Mouse (Mus musculus): ENCODE results near the gene Vtcn1.
"Not testable (repeated sequence)": the region's sequence is repeated elsewhere in the genome, so short reads cannot be mapped to it uniquely, and the experiment has no call there.

Vtcn1 gene

DNA sequence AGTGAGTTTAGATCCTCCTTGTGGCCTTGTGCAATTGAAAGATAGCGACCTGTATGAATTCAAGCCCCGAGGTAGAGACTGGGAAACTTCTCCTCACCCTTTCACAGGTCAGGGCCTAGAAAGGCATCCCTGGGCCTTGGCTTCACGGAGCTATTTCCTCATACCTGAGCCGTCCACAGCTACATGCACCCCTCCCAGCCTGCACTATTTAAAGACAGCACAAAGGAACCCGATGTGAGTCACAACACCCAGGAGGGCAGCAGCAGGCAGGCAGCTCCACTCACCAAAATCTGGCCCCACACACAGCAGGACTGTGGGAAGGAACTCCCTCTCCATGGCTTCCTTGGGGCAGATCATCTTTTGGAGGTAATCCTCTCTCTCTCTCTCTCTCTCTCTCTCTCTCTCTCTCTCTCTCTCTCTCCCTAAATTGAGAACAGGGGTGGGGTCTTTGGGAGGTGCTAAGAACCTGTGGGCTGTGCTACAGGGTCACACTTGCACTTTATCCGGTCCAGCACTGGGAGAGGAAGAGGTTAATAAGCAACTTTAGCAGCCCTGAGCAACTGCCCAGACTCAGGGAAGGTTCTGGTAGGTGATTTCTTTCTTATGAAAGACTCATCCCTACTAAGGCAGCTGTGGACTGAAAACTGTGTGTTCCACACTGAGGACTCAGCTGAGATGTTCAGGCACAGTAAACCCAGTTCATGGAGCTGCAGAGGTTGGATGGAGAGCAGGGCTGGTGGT is at the start of gene Vtcn1:
Vtcn1 (plus strand) TSS at position 235 of the 741 bp plus-strand sequence.
- DNase-seq (ENCODE audit: low spot score): peak; percentile 5

DNA sequence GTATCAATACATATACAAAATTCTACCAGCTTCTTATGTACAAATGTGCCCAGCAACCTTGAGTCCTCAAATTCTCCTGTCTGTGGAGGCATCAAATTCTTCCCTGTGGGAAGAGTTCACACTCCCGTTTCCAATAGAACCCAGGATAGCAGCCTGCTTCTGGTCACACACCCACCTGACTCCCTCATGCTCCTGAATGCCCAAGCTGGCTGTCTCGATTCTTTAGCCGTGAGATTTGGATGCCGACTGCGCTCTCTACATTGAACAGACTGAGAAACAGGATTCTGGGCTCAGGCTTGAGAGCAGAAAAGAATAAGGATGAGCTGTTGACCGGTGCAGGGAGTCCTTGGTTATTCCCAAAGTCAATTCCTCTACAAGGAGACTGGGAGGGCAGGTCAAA is 48.3 kb upstream of the Vtcn1 start:
- no peak for DNase-seq (ENCODE audit: low spot score)

DNA sequence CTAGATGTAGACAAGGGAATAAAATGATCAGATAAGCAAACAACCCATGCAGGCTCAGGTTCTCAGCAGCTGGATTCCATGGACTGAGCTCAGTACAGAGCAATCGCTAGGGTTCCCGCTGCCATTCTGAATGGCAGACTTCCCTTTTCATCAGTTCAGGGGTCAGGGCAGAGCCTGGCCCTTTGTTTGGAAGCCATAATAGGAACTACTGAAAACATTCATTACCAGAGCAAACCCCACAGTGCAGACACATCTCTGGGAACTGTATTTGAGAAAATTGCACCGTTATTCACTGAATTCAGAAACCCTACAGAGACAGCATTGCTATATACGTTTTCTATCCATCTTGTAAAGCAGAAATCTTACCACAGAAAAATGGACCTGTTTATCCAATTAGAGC is 47.7 kb upstream of the Vtcn1 start:
- DNase-seq (ENCODE audit: low spot score): no peak

DNA sequence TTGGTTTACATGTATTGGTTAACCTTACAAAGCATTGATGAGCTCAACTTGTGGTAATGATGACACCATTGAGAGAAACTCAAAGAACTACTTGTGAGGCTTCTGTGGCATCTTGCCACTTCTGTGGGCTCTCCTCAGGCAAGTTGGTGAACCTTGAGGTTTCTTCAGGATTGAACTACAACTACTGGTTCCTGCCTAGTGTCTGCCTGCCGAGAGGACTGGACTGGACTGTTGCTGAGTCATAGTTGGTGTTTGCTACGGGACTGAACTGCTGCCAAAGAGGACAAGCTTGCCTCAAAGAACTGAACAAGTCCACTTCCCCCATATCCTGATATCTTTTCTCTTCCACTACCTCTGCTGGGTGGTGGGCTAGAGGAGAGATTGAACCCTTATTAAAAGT is 39.2 kb upstream of the Vtcn1 start:
- no peak for DNase-seq (ENCODE audit: low spot score)

DNA sequence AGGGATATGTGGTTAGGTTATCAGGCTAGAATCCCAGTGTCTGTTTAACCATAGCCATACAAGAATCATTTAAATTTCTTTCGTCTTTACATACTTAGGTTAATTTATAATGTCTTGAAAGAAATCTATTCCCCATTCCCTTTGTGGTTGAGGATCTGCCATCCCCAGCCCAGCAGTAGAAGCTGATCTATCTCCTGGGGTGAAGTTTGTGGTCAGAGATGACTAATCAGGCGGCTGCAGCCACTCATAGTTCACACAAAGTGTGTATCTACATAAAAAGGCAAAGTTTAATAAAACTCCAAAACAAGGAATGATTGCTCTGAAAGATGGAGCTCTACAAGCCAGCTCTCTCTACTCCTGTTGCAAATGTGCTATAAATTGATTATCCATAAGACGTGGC is 33.6 kb upstream of the Vtcn1 start:
- no peak for DNase-seq (ENCODE audit: low spot score)

DNA sequence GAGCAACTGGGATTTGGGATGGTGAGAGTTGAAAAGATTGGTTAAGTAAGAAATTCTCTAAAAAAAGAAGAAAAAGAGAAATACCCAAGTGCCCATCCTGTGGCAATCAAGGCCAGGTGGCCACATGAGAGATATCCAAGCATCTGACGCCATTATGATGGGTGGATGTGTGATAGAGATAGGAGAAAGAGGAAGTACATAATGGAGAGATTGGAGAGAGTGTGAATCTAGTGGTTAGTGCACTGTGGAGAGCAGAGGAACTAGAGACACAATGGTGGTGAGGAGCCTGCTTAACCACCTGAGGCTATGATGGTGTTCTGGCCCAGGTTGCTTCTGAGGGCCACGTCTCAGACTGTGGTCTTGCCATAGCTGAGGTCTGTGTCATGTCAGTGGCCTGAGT is 31.9 kb upstream of the Vtcn1 start:
- no peak for DNase-seq (ENCODE audit: low spot score)

DNA sequence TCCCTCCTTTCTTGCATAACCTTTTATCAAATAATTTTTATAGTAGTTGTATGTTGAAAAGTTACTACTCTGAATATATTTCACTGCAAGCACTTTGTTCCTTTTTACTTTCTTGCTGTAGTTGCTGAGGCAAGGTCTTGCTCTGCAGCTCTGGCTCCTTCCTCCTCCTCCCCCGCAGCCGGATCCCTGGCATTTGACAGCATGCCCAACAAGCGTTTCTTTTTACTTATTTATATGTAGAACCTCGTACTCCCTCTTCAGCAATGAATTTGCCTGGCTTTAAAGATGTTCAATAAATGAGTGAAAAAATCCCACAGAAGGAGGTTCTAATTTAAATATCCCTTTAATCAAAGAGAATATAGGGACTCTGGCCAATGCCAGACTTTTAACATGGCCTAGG is 28.7 kb upstream of the Vtcn1 start:
- DNase-seq (ENCODE audit: low spot score): no peak

DNA sequence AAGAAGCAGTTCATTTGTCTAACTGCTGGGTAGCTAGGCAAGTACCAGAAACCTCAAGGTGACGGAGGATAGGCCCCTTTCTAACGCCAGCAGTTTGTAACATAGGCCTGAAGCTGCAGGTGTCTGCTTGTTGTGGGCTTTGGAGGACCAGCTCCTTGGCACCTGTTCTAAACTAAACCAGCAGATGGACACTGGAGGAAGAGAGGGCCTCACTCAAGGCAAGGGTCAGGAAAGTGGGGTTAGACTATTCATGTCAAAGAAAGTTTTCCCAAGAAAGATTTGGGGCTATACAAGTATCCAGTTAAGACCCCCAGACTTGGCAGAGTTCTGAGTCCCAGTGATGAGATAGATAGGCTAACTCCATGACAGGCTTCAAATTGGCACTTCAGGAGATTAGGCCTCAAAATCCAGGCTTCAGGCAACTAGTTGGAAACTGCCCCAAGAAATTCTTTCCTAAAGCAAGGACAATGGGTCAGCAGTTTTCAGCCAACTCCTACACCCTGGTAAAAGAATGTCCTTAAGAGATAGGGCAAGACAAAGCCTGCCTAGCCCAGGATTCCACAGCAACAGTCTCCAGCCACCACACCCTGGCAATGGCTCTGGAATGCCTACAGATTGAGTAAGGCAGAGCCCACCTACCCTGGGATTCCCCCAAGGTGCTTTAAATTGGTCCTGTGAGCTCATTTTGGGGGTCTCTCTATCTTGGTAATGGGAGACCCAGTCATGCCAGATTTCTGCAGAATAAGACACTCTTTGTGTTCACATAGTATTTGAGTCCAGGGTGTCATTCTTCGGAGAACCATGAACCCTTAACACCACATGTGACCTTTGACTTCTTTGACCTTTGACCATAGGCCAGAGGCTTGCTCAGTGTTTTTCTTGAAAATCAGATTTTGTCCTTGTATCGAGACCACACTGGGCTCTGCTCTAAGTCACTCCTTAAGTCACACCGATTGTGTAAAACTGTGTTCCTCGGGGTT is 27.8 kb upstream of the Vtcn1 start:
- DNase-seq (ENCODE audit: low spot score): no peak

DNA sequence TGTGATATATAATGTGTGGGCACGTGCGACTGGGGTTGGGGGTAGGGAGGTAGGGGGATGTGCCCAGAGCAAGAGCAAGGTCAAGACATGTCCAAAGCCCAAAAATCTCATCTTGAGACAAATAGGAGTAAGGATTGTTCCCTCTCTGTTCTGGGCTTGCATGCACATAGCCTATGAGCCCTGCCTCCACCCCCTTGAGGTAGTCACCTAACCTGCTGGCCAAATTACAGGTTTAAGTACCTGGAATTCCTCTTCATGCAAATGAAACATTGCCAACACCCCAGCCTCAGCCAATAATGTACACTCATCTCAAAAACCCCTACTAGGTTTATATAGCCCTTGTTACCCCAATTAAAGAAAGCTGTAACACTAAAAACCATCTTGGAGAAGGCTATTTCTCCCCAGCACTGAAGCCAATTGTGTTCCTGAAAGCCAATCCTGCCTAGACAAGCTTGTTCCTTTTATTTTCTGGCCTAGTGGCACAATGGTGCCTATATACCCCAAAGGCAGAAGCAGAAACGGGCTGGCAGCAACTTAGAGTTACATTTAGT is 26.3 kb upstream of the Vtcn1 start:
- peak; percentile 11 for DNase-seq (ENCODE audit: low spot score)

DNA sequence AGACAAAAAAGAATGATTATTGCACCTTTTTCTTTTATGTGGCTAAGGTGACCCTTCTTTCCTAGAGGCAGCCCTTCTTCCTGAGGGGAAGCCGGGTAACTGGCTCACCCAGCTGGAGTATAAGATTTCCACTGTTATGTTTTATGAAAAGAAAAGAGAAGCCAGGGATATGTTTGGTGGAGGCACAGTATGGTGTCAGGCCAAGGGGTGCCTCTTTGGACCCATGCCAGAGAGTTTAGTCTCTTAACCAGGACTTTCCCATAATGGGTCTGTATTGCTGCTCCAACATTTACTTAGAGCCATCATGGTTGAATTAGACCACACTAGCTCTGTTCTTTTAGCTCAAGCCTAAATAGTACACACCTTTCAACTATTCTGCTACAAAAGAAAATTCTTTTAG is 20.3 kb upstream of the Vtcn1 start:
- DNase-seq (ENCODE audit: low spot score): no peak

DNA sequence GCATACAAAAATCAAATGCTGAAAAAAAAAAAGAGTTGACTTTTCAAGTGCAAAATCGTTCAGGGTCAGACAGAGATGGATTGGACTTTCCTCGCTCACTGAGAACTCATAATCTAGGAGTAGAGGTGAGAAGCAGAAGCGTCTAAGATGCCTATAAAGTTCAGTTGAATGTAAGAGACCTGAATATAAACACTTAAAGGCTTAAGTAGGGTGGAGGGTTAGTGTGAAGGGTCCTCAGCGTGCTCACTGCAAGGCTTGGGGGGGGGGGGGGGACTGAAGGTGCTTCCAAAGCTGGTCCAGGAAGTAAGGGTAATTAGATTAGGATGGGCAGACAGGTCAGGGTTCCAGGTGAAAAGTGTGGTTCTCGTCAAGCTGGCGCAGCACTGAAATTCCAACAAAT is 19.3 kb upstream of the Vtcn1 start:
- no peak for DNase-seq (ENCODE audit: low spot score)

DNA sequence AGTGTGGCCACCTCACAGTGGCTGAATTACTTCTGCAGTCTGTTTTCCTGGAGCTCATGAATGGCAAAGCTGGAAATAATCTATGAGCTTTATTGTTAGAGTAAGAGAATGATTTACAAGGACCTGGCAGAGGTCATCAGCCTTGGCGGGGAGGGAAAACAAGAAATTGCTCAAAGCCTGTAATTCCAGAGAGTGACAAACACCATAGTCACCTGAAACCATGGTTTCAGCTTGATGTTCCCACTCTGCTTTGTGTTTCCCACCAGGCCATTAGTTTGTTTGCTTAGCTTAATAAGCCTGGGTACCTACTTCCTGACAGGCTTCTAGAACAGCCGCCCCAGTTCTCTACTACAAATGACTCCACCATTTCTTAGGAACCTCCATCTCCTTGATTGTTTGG is 14.8 kb upstream of the Vtcn1 start:
- DNase-seq (ENCODE audit: low spot score): no peak

DNA sequence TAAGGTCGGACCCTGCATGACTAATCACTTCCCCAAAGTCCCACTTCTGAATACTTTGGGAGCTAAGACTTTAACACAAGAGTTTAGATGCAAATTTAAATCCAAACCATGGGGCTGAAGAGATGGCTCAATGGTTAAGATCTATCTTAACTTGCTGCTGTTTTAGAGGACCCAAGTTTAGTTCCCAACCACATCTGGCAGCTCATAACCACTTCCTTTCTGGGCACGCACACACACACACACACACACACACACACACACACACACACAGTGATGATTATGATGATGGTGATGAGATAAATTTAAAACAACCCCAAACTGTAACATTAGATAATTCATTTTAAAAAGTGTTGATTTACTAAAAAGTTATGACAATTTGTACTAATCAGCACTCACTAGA is 13.4 kb upstream of the Vtcn1 start:
- no peak for DNase-seq (ENCODE audit: low spot score)

DNA sequence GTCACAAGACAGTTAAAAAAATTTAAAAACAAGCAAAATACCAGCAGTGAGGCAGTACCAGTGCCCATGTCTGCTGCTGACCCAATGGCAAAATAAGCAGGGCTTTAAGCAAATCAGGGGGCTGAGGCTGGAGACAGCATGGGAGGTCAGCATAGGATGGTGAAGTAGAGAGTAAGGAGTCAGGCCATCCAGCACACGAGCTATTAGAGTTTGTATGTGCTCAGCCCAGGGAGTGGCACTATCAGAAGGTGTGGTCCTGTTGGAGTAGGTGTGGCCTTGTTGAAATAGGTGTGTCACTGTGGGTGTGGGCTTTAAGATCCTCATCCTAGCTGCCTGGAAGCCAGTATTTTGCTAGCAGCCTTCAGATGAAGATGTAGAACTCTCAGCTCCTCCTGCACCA is 9.8 kb upstream of the Vtcn1 start:
- DNase-seq (ENCODE audit: low spot score): not testable (repeated sequence)

DNA sequence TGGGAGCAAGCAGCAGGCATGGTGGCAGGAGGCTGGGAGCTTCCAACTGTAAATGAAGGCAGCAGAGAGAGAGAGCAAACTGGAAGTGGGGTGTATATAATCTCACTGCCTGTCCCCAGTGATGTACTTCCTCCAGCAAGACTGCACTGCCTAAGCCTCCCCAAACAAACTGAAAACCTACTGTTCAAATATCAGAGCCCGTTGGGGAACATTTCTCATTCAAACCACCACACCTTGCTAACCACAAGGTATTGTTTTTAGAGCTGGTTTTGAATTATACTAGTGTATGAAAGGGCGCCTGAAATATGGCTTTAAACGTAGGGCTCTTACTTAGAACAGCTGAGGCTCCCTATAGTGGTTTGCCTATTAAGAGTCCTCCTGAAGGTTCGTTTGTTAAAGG is 6.5 kb upstream of the Vtcn1 start:
- peak; percentile 23 for DNase-seq (ENCODE audit: low spot score)

DNA sequence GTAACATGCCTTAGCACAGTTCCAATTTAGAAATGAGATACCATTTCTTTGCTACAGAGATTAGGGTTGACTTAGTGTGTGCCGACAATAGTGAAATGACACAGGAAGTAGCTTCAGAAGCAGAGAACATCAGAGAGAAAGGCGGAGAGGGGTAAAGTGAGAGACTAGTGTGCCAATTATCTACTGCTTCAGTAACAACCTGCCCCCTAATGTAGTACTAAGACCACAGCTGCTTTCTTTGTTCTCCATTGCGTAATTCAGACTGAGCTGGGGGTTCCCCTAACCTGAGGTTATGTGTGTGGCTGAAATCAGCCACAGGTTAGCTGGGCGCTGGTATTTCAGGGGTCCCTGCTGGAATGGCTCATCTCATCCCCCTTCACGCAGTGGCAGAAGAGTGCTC is 5.7 kb upstream of the Vtcn1 start:
- no peak for DNase-seq (ENCODE audit: low spot score)

DNA sequence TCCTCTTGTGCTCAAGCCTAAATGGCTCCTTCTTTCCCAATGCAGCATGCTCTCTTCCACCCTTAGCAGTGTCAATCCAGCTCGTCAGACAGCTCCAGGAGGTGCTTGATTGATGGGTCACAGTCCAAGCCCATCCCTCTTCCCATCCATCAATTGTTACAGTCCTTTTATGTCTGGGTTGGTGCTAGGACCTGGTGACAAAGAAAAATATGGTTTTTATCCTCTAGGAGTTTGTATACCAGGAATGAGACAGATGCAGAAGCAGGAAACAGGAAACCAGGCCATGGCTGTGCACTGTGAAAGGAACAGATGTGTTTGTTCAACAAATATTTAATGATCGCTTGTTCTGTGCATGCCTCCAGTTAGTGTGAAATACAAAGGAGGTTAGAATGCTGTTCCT is 4.4 kb upstream of the Vtcn1 start:
- DNase-seq (ENCODE audit: low spot score): no peak

DNA sequence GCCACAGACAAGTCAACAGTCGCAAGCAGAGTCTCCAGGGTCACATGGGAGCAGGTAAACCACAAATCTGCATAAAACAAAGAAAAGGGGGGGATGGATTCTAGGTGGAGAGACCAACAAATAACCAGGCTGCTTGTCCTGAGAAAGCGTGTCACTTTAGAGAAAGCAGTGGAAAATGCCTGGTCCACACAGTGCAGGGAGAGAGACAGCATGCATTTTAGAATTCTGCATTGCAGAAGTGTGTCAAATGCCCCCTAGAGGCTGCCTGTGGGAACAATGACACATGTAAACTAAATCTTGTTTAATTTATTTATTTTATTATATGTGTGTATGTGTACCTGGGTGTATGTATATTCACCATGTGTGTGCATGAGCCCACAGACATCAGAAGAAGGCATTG is 4.0 kb upstream of the Vtcn1 start:
- no peak for DNase-seq (ENCODE audit: low spot score)

DNA sequence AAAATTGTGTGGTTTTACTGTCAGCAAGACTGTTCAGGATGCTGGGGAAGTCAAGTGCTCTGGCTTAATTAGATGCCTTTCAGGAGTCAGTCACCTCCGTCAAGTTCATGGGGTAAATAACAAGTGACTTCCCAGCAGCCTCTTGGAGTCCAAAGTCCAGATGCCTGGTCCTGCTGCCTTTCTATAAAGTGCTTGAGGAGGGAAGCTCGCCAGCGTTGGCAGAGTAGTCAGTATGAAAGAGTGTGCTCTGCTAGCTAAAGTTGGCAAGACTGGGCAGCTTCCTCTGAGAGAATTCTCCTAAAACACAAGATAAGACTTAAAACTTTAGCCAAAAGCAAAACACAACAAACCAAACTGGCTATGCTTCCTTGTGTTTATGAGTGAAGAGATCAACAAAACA is 18.5 kb downstream of the Vtcn1 start:
- no peak for DNase-seq (ENCODE audit: low spot score)

DNA sequence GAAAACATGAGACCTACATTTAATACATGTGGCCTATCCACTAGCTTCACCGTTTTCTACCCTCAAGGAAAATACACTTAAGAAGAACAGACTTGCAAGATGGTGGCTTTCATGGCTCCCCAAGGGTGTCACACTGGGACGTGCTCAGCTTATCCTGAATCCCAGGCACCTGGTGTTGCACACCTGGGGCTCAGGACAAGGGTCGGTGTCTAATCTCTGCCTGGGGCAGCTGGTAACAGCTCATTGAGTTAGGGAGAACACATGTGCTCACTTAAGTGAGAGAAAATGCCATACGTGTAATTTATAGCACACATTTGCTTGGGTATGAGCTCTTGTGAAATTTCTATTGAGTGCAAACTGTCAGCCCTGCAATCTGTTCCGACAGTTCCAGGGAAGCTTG is 19.1 kb downstream of the Vtcn1 start:
- no peak for DNase-seq (ENCODE audit: low spot score)

DNA sequence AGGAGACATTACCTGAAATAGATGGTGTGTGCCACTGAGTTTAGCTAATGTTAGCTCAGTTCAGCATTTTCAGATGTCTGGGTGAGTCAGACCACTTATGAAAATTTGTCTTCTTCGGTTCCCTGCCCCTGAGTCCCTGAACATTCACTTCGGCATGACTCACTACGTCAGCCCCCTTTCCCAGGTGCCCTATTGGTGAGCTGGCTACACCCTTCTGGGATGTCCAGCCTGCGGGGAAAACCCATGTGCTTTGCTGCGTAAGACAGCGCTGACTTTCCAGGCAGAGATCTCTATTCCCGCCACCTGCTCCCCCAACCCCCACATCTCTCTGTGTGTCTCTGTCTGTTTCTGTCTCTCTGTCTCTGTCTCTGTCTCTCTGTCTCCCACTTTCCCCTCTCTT is 23.1 kb downstream of the Vtcn1 start:
- no peak for DNase-seq (ENCODE audit: low spot score)

DNA sequence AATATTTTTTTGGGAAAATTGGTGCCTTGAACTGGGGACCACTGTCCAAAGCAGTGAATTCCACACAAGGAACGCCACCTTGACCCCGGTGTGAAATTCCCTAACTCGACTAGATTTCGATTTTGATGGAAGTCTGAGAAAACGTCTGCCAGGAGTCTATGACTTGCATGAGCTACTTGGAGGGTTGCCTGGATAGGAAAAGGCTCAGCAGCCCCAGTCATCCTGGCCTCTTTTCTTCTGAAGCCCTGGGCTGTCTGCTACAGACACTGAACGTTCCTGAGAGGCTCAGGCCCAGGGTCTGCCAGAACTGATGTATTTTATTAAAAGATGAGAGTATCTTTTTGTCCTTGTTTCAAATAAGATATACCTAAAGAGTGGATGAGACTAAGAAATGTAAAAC is 25.2 kb downstream of the Vtcn1 start:
- DNase-seq (ENCODE audit: low spot score): no peak
